ENCODE assay signal across 8 mouse cellular contexts in genomic region chr12:87471964-87472786, GRCm38 (mm10). TPM values are rescaled to one million over a fixed set of nuclear protein-coding genes. Genes with fewer than 3 reads are reported as not detected.
DNase-seq lines count a peak whose midpoint lies in the region; ATAC-seq and TF ChIP-seq lines count a peak whose summit lies in the region.

TSS of gene Snw1 (minus strand) at chr12:87472274.

- H3K9ac ChIP-seq in hindbrain, embryonic 13.5 days = peak within 1 kb of the TSS; percentile 92

- peak; percentile 71 for DNase-seq in Patski (ENCODE audit: low read depth, low spot score)
- DNase-seq in cerebellum, postnatal 14 days = peak; percentile 95 to 96
- peak; percentile 89 to 90 for DNase-seq in frontal cortex, postnatal 14 days (ENCODE audit: low spot score in 2 of 2)
- DNase-seq in layer of hippocampus, postnatal 25 days (ENCODE audit: extremely low spot score in 1 of 2, low spot score in 1 of 2) = peak; percentile 84 to 88
- DNase-seq in lung, postnatal 25 days (ENCODE audit: low spot score) = peak; percentile 96
- peak; percentile 98 for DNase-seq in retina, embryonic 14.5 days (ENCODE audit: low spot score)
- DNase-seq in thymus, postnatal 4 days = peak; percentile 93

- H3K9me3 ChIP-seq in hindbrain, embryonic 13.5 days = no peaks in the 10 kb centered on the region

- H3K27me3 ChIP-seq in Patski = no peaks in the 10 kb centered on the region
- peaks cover 6% of the 10 kb centered on the region; the same call in 1 of the 2 replicates for H3K27me3 ChIP-seq in hindbrain, embryonic 13.5 days

- WGBS in hindbrain, embryonic 13.5 days = 3% methylated on average over 45 of the region's 45 CpGs

- POLR2A ChIA-PET in Patski (lab: Charles Lee) = interaction anchor here (1.8 kb wide), 1 partner anchor 29 kb away, joined by 8 read pairs; the partner anchor contains the start of genes Alkbh1 and Slirp

- in situ Hi-C loops in Patski (cut with MboI; ENCODE audit: low pct_unique_long_range_greater_than_20kb) = no loop called here

- ATAC-seq in Patski = peak; percentile 90
- ATAC-seq in hindbrain, embryonic 13.5 days (ENCODE audit: low FRiP score) = peak; percentile 98

- peaks cover 13% of the 10 kb centered on the region for H3K36me3 ChIP-seq in hindbrain, embryonic 13.5 days

- H3K4me2 ChIP-seq in hindbrain, embryonic 13.5 days = peak within 1 kb of the TSS; percentile 71

- TF ChIP-seq CTCF in Patski (IDR thresholded peaks at IDR 0.05) = no peak

- H3K27ac ChIP-seq in hindbrain, embryonic 13.5 days = peak within 1 kb of the TSS; percentile 93

- CTCF ChIA-PET in Patski (lab: Charles Lee) = no interaction called here

- peak within 1 kb of the TSS; percentile 73 for H3K4me3 ChIP-seq in hindbrain, embryonic 13.5 days

- peaks cover 16% of the 10 kb centered on the region for H3K4me1 ChIP-seq in hindbrain, embryonic 13.5 days (replicated peaks)

RNA-seq across cellular contexts. Expression of gene Snw1, which starts in this region (rescaled TPM):
- 99.2 TPM for polyA plus RNA-seq in Patski (2021)
- 124 and 129 TPM in 2 replicates for polyA plus RNA-seq in hindbrain, embryonic 13.5 days (2015; fragmentation: Nextera tagmentation; extraction: Ambion mirVana)
- 10 to 100 TPM; 60.3 to 68.2 TPM for total RNA-seq in layer of hippocampus, postnatal 25 days (2021)

Comparison
In these comparisons a context has a peak if more than half of its experiments do, and no peak if none do; other contexts are left out.
1. Peak in every context shown above with its lines: DNase-seq, ATAC-seq, H3K4me3 ChIP-seq and H3K27ac ChIP-seq.